Mouse (Mus musculus) forebrain, embryonic 16.5 days (tissue): ENCODE measurements around the gene Extl1. TPM values are rescaled to one million over a fixed set of nuclear protein-coding genes. Genes with fewer than 3 reads are reported as not detected.

ENCODE experiments used
- ATAC-seq: fragments of 200-750 bp; cut with Nextera tagmentation; 2 replicates; pipeline ENCODE4 v1.8.0; 2017; ENCODE audit warnings: mild to moderate bottlenecking, moderate library complexity
- H3K27ac ChIP-seq: fragments of 300-500 bp; sonication (generic); 2 replicates; pipeline ENCODE4 v1.5.1; 2014; ENCODE audit warnings: low read length, control low read depth
- H3K27me3 ChIP-seq: fragments of 300-500 bp; sonication (generic); replicated peaks from 2 replicates; pipeline ENCODE4 v1.6.1; 2014; ENCODE audit warnings: low read length; ENCODE audit not compliant: control insufficient read depth, insufficient read depth
- H3K36me3 ChIP-seq: fragments of 300-500 bp; sonication (generic); 2 replicates; pipeline ENCODE4 v1.6.1; 2014; ENCODE audit not compliant: control insufficient read depth, insufficient read depth
- H3K4me1 ChIP-seq: fragments of 300-500 bp; sonication (generic); replicated peaks from 2 replicates; pipeline ENCODE4 v1.6.1; 2014; ENCODE audit warnings: low read length; ENCODE audit not compliant: control insufficient read depth, insufficient read depth
- H3K4me2 ChIP-seq: fragments of 300-500 bp; sonication (generic); 2 replicates; pipeline ENCODE4 v1.6.1; 2014; ENCODE audit warnings: mild to moderate bottlenecking, low read length, control low read depth
- H3K4me3 ChIP-seq: fragments of 300-500 bp; sonication (generic); replicated peaks from 2 replicates; pipeline ENCODE4 v1.5.1; 2014; ENCODE audit warnings: mild to moderate bottlenecking, low read length, control low read depth
- H3K9ac ChIP-seq: fragments of 300-500 bp; sonication (generic); replicated peaks from 2 replicates; pipeline ENCODE4 v1.6.1; 2014; ENCODE audit warnings: low read depth, low read length, control low read depth
- H3K9me3 ChIP-seq: fragments of 300-500 bp; sonication (generic); 2 replicates; pipeline ENCODE4 v1.6.1; 2016; ENCODE audit warnings: low read length; ENCODE audit not compliant: control insufficient read depth
- WGBS: fragments of 180-500 bp; shearing (Covaris S2); extraction: QIAGEN DNeasy Blood & Tissue Kit; methylation state at CpG from one replicate; pipeline ENCODE4 v1.1.7; 2014; 5-methylcytosine and 5-hydroxymethylcytosine counted together
- polyA plus RNA-seq: library from polyadenylated mRNA; unstranded; fragments of >200 nt; fragmentation: Nextera tagmentation; extraction: Ambion mirVana; gene quantifications from 2 replicates; pipeline ENCODE4 v1.2.1, GENCODE M21; 2015

Gene Extl1
- polyA plus RNA-seq, 1 experiment from 2014 or later: 0.56 TPM

GRCm38 (mm10) chr4:134328151-134328550, 55.5 kb downstream of the Extl1 start:
- no peaks in the 10 kb centered on the region for H3K27me3 ChIP-seq
- H3K4me2 ChIP-seq: no peak overlapping the region
- no peaks in the 10 kb centered on the region for H3K36me3 ChIP-seq
- ATAC-seq: no peak
- H3K9ac ChIP-seq: no peak overlapping the region
- H3K27ac ChIP-seq: no peak overlapping the region
- no peaks in the 10 kb centered on the region for H3K4me1 ChIP-seq
- H3K4me3 ChIP-seq: no peak overlapping the region
- 68% methylated on average over 8 of the region's 8 CpGs for WGBS
- no peaks in the 10 kb centered on the region for H3K9me3 ChIP-seq

GRCm38 (mm10) chr4:134326859-134327530, 56.7 kb downstream of the Extl1 start:
- Histone ChIP-seq H3K27me3 (no peaks in the 10 kb centered on the region), H3K4me2 (no peak overlapping the region), H3K27ac (no peak overlapping the region), H3K9ac (no peak overlapping the region), H3K4me3 (no peak overlapping the region), H3K9me3 (no peaks in the 10 kb centered on the region), H3K4me1 (no peaks in the 10 kb centered on the region), H3K36me3 (no peaks in the 10 kb centered on the region)
- whole genome bisulfite sequencing: 53% methylated on average over 5 of the region's 5 CpGs
- ATAC-seq: no peak

GRCm38 (mm10) chr4:134324655-134325054, 59.0 kb downstream of the Extl1 start:
- H3K27ac ChIP-seq: no peak overlapping the region
- H3K36me3 ChIP-seq: no peaks in the 10 kb centered on the region
- H3K9ac ChIP-seq: no peak overlapping the region
- no peak for ATAC-seq
- no peaks in the 10 kb centered on the region for H3K9me3 ChIP-seq
- H3K4me1 ChIP-seq: no peaks in the 10 kb centered on the region
- no peak overlapping the region for H3K4me3 ChIP-seq
- 73% methylated on average over 5 of the region's 5 CpGs for WGBS
- H3K27me3 ChIP-seq: no peaks in the 10 kb centered on the region
- H3K4me2 ChIP-seq: no peak overlapping the region

- H3K4me3 ChIP-seq: no peak overlapping the region
- no peaks in the 10 kb centered on the region for H3K27me3 ChIP-seq
- H3K4me1 ChIP-seq: no peaks in the 10 kb centered on the region
- no peak overlapping the region for H3K9ac ChIP-seq
- H3K9me3 ChIP-seq: no peaks in the 10 kb centered on the region
- no peak for ATAC-seq
- H3K36me3 ChIP-seq: no peaks in the 10 kb centered on the region
- 66% methylated on average over 3 of the region's 3 CpGs for WGBS
- no peak overlapping the region for H3K27ac ChIP-seq
- H3K4me2 ChIP-seq: no peak overlapping the region
Measured at GRCm38 (mm10) chr4:134321524-134321923, 62.1 kb downstream of the Extl1 start.

GRCm38 (mm10) chr4:134319674-134320073, 64.0 kb downstream of the Extl1 start:
- no peaks in the 10 kb centered on the region for H3K9me3 ChIP-seq
- H3K36me3 ChIP-seq: no peaks in the 10 kb centered on the region
- no peak overlapping the region for H3K4me2 ChIP-seq
- no peak for ATAC-seq
- no peak overlapping the region for H3K27ac ChIP-seq
- no peaks in the 10 kb centered on the region for H3K4me1 ChIP-seq
- H3K27me3 ChIP-seq: no peaks in the 10 kb centered on the region
- H3K9ac ChIP-seq: no peak overlapping the region
- H3K4me3 ChIP-seq: no peak overlapping the region
- WGBS: 83% methylated on average over 5 of the region's 5 CpGs

GRCm38 (mm10) chr4:134319074-134319473, 64.6 kb downstream of the Extl1 start:
- no peaks in the 10 kb centered on the region for H3K9me3 ChIP-seq
- H3K4me2 ChIP-seq: no peak overlapping the region
- H3K9ac ChIP-seq: no peak overlapping the region
- H3K4me3 ChIP-seq: no peak overlapping the region
- H3K36me3 ChIP-seq: no peaks in the 10 kb centered on the region
- no peak overlapping the region for H3K27ac ChIP-seq
- ATAC-seq: no peak
- no peaks in the 10 kb centered on the region for H3K27me3 ChIP-seq
- WGBS: 84% methylated on average over 5 of the region's 5 CpGs
- no peaks in the 10 kb centered on the region for H3K4me1 ChIP-seq

GRCm38 (mm10) chr4:134316390-134316789, 67.3 kb downstream of the Extl1 start:
- Histone ChIP-seq H3K27ac (no peak overlapping the region), H3K9me3 (0 out of 2 replicates have a peak, but pooled peaks cover 3% of the 10 kb centered on the region), H3K4me2 (no peak overlapping the region), H3K9ac (no peak overlapping the region), H3K27me3 (no peaks in the 10 kb centered on the region), H3K4me3 (no peak overlapping the region), H3K36me3 (no peaks in the 10 kb centered on the region), H3K4me1 (no peaks in the 10 kb centered on the region)
- WGBS: 48% methylated on average over 16 of the region's 16 CpGs
- ATAC-seq: no peak

- WGBS: 86% methylated on average over 9 of the region's 9 CpGs
- ATAC-seq: no peak
- H3K36me3 ChIP-seq: no peaks in the 10 kb centered on the region
- no peak overlapping the region for H3K9ac ChIP-seq
- H3K9me3 ChIP-seq: 0 out of 2 replicates have a peak, but pooled peaks cover 3% of the 10 kb centered on the region
- H3K27me3 ChIP-seq: no peaks in the 10 kb centered on the region
- no peak overlapping the region for H3K4me2 ChIP-seq
- no peaks in the 10 kb centered on the region for H3K4me1 ChIP-seq
- H3K4me3 ChIP-seq: no peak overlapping the region
- no peak overlapping the region for H3K27ac ChIP-seq
Measured at GRCm38 (mm10) chr4:134315470-134315869, 68.2 kb downstream of the Extl1 start.

GRCm38 (mm10) chr4:134314876-134315275, 68.8 kb downstream of the Extl1 start, which contains the start of gene Trim63:
TSS of gene Trim63 (plus strand) at chr4:134315120.
- ATAC-seq: no peak
- H3K36me3 ChIP-seq: no peaks in the 10 kb centered on the region
- 48% methylated on average over 11 of the region's 11 CpGs for WGBS

More at GRCm38 (mm10) chr4:134314876-134315275, 68.8 kb downstream of the Extl1 start, which contains the start of gene Trim63:
- Histone ChIP-seq H3K4me3 (no peak within 1 kb of the TSS), H3K4me2 (no peak within 1 kb of the TSS), H3K27me3 (no peaks in the 10 kb centered on the region), H3K9ac (no peak within 1 kb of the TSS), H3K27ac (no peak within 1 kb of the TSS), H3K9me3 (0 out of 2 replicates have a peak, but pooled peaks cover 3% of the 10 kb centered on the region), H3K4me1 (no peaks in the 10 kb centered on the region)
